Mouse (Mus musculus) CH12.LX (cell line): ENCODE measurements around the gene Kiz.

ENCODE experiments used
- CHD1 ChIP-seq: IDR thresholded peaks from 2 replicates; pipeline ENCODE4 v1.6.1; 2012; ENCODE audit warnings: low read depth, low read length, improper control_type of control experiment, inconsistent platforms
- CTCF ChIP-seq, 2 experiments: IDR thresholded peaks in 1 of 2; conservative IDR thresholded peaks in 1 of 2; 2 replicates each; pipeline ENCODE4 v1.5.1; 2011 to 2012; ENCODE audit warnings: low read depth in 2 of 2, low read length in 2 of 2, improper control_type of control experiment in 1 of 2, inconsistent platforms in 1 of 2, mild to moderate bottlenecking in 1 of 2, moderate library complexity in 1 of 2
- EP300 ChIP-seq: IDR thresholded peaks from 2 replicates; pipeline ENCODE4 v1.6.1; 2011; ENCODE audit warnings: low read length, improper control_type of control experiment
- ETS1 ChIP-seq: conservative IDR thresholded peaks from 2 replicates; pipeline ENCODE4 v1.6.1; 2012; ENCODE audit warnings: low read depth, mild to moderate bottlenecking, inconsistent platforms, low read length, improper control_type of control experiment, moderate library complexity
- MAX ChIP-seq: IDR thresholded peaks from 2 replicates; pipeline ENCODE4 v1.6.1; 2011; ENCODE audit warnings: low read length, improper control_type of control experiment
- RCOR1 ChIP-seq: conservative IDR thresholded peaks from 2 replicates; pipeline ENCODE4 v1.6.1; 2012; ENCODE audit warnings: low read depth, mild to moderate bottlenecking, inconsistent platforms, low read length, improper control_type of control experiment
- TBP ChIP-seq: conservative IDR thresholded peaks from 2 replicates; pipeline ENCODE4 v1.6.1; 2011; ENCODE audit warnings: low read depth, low read length, improper control_type of control experiment
- TCF12 ChIP-seq: IDR thresholded peaks from 2 replicates; pipeline ENCODE4 v1.6.1; 2014; ENCODE audit warnings: low read depth, mild to moderate bottlenecking, inconsistent platforms, low read length, improper control_type of control experiment
- ZNF384 ChIP-seq: IDR thresholded peaks from 2 replicates; pipeline ENCODE4 v1.6.1; 2012; ENCODE audit warnings: low read depth, low read length, improper control_type of control experiment, inconsistent platforms

GRCm38 (mm10) chr2:146958951-146959821 is 103.5 kb downstream of the Kiz start:
- TF ChIP-seq CTCF (conservative IDR thresholded peaks at IDR 0.05 in 1 of 2, IDR thresholded peaks at IDR 0.05 in 1 of 2; ENCODE audit: low read depth in 2 of 2, low read length in 2 of 2) (peak; percentile 42 to 73), ZNF384 (no peak), RCOR1 (no peak), EP300 (no peak), TBP (no peak), MAX (peak; percentile 70), ETS1 (no peak), CHD1 (no peak), TCF12 (no peak)
